Mouse (Mus musculus) MEL (cell line): ENCODE results near the gene Ankfn1. TPM values are rescaled to one million over a fixed set of nuclear protein-coding genes. Genes with fewer than 3 reads are reported as not detected.

Experiments
- DNase-seq: peaks from one replicate; pipeline ENCODE4 v3.0.0; 2011; ENCODE audit warnings: low read depth, low spot score
- H3K27ac ChIP-seq: 2 replicates; pipeline ENCODE4 v1.5.1; 2012; ENCODE audit warnings: low read depth, mild to moderate bottlenecking, control low read depth, low read length, moderate library complexity; ENCODE audit not compliant: control insufficient read depth
- H3K27me3 ChIP-seq, 2 experiments: fragments of 150-350 bp in 1 of 2; sonication (generic) in 1 of 2; 2 replicates each; pipeline ENCODE4 v1.6.1; 2012; ENCODE audit warnings: low read length in 2 of 2, mild to moderate bottlenecking in 2 of 2, improper control_type of control experiment in 1 of 2, moderate library complexity in 1 of 2; ENCODE audit not compliant: insufficient read depth in 2 of 2, control insufficient read depth in 1 of 2
- H3K36me3 ChIP-seq, 2 experiments: 2 replicates each; pipeline ENCODE4 v1.6.1; 2012 to 2014; ENCODE audit warnings: low read length in 2 of 2, improper control_type of control experiment in 1 of 2, inconsistent platforms in 1 of 2, mild to moderate bottlenecking in 1 of 2; ENCODE audit not compliant: insufficient read depth in 2 of 2, control insufficient read depth in 1 of 2
- H3K4me1 ChIP-seq, 2 experiments: fragments of 150-350 bp in 1 of 2; sonication (generic) in 1 of 2; 2 replicates each; pipeline ENCODE4 v1.6.1; 2012; ENCODE audit warnings: low read length in 2 of 2, improper control_type of control experiment in 1 of 2, mild to moderate bottlenecking in 1 of 2; ENCODE audit not compliant: insufficient read depth in 2 of 2, control insufficient read depth in 1 of 2
- H3K4me3 ChIP-seq, 2 experiments: fragments of 150-350 bp in 1 of 2; sonication (generic) in 1 of 2; 2 replicates each; pipeline ENCODE4 v1.5.1; 2012; ENCODE audit warnings: low read depth in 2 of 2, low read length in 2 of 2, mild to moderate bottlenecking in 2 of 2, moderate library complexity in 2 of 2, control low read depth in 1 of 2, improper control_type of control experiment in 1 of 2; ENCODE audit not compliant: control insufficient read depth in 1 of 2, insufficient read depth in 1 of 2
- H3K79me2 ChIP-seq: 2 replicates; pipeline ENCODE4 v1.6.1; 2012; ENCODE audit warnings: mild to moderate bottlenecking, low read length, moderate library complexity; ENCODE audit not compliant: control insufficient read depth, poor library complexity, insufficient read depth
- H3K9ac ChIP-seq: 2 replicates; pipeline ENCODE4 v1.6.1; 2012; ENCODE audit warnings: low read depth, mild to moderate bottlenecking, control low read depth, low read length, moderate library complexity; ENCODE audit not compliant: control insufficient read depth, poor library complexity, severe bottlenecking
- H3K9me3 ChIP-seq: fragments of 150-350 bp; sonication (generic); replicated peaks from 2 replicates; pipeline ENCODE4 v1.6.1; 2012; ENCODE audit warnings: mild to moderate bottlenecking, low read length, improper control_type of control experiment, moderate library complexity; ENCODE audit not compliant: insufficient read depth
- BHLHE40 ChIP-seq: IDR thresholded peaks from 2 replicates; pipeline ENCODE4 v1.6.1; 2012; ENCODE audit warnings: low read depth, mild to moderate bottlenecking, inconsistent platforms, low read length, improper control_type of control experiment, borderline replicate concordance
- CHD1 ChIP-seq: IDR thresholded peaks from 2 replicates; pipeline ENCODE4 v1.6.1; 2012; ENCODE audit warnings: low read depth, mild to moderate bottlenecking, inconsistent platforms, low read length, improper control_type of control experiment
- CHD2 ChIP-seq: IDR thresholded peaks from 2 replicates; pipeline ENCODE4 v1.6.1; 2011; ENCODE audit warnings: low read length, improper control_type of control experiment
- ELF1 ChIP-seq: IDR thresholded peaks from 2 replicates; pipeline ENCODE4 v1.6.1; 2014; ENCODE audit warnings: low read depth, mild to moderate bottlenecking, inconsistent platforms, low read length, improper control_type of control experiment, moderate library complexity
- EP300 ChIP-seq, 2 experiments: IDR thresholded peaks; 2 replicates each; pipeline ENCODE4 v1.6.1; 2011; ENCODE audit warnings: improper control_type of control experiment in 2 of 2, low read length in 2 of 2, low read depth in 1 of 2, mild to moderate bottlenecking in 1 of 2
- ETS1 ChIP-seq: IDR thresholded peaks from 2 replicates; pipeline ENCODE4 v1.6.1; 2012; ENCODE audit warnings: low read depth, mild to moderate bottlenecking, inconsistent platforms, low read length, improper control_type of control experiment, moderate library complexity
- HCFC1 ChIP-seq: IDR thresholded peaks from 2 replicates; pipeline ENCODE4 v1.6.1; 2012; ENCODE audit warnings: low read depth, mild to moderate bottlenecking, inconsistent platforms, low read length, improper control_type of control experiment, moderate library complexity
- KAT2A ChIP-seq: conservative IDR thresholded peaks from 2 replicates; pipeline ENCODE4 v1.6.1; 2012; ENCODE audit warnings: low read depth, low read length, improper control_type of control experiment, inconsistent platforms
- MAFK ChIP-seq: IDR thresholded peaks from 2 replicates; pipeline ENCODE4 v1.6.1; 2011; ENCODE audit warnings: low read depth, mild to moderate bottlenecking, low read length, improper control_type of control experiment, borderline replicate concordance
- MYC ChIP-seq: IDR thresholded peaks from 2 replicates; pipeline ENCODE4 v1.6.1; 2011; ENCODE audit warnings: low read depth, mild to moderate bottlenecking, low read length, improper control_type of control experiment, moderate library complexity
- NELFE ChIP-seq: IDR thresholded peaks from 2 replicates; pipeline ENCODE4 v1.6.1; 2011; ENCODE audit warnings: low read depth, low read length, improper control_type of control experiment
- NRF1 ChIP-seq: IDR thresholded peaks from 2 replicates; pipeline ENCODE4 v1.6.1; 2014; ENCODE audit warnings: low read depth, mild to moderate bottlenecking, inconsistent platforms, low read length, improper control_type of control experiment, moderate library complexity; ENCODE audit not compliant: poor library complexity, insufficient read depth, severe bottlenecking
- POLR2A ChIP-seq, 2 experiments: IDR thresholded peaks; 2 replicates each; pipeline ENCODE4 v1.6.1; 2011 to 2012; ENCODE audit warnings: low read length in 2 of 2, mild to moderate bottlenecking in 2 of 2, control low read depth in 1 of 2, improper control_type of control experiment in 1 of 2, low read depth in 1 of 2, moderate library complexity in 1 of 2; ENCODE audit not compliant: control insufficient read depth in 1 of 2, insufficient read depth in 1 of 2, poor library complexity in 1 of 2
- POLR2AphosphoS5 ChIP-seq: IDR thresholded peaks from 2 replicates; pipeline ENCODE4 v1.6.1; 2012; ENCODE audit warnings: low read depth, borderline replicate concordance, mild to moderate bottlenecking, inconsistent platforms, low read length, moderate library complexity, mixed read lengths
- RCOR1 ChIP-seq: IDR thresholded peaks from 2 replicates; pipeline ENCODE4 v1.6.1; 2012; ENCODE audit warnings: low read depth, mild to moderate bottlenecking, inconsistent platforms, low read length, improper control_type of control experiment
- SMC3 ChIP-seq: IDR thresholded peaks from 2 replicates; pipeline ENCODE4 v1.6.1; 2011; ENCODE audit warnings: low read depth, low read length, improper control_type of control experiment
- TAL1 ChIP-seq: IDR thresholded peaks from 2 replicates; pipeline ENCODE4 v1.6.1; 2012; ENCODE audit warnings: mild to moderate bottlenecking, inconsistent platforms, low read length, moderate library complexity, mixed read lengths
- TCF12 ChIP-seq: IDR thresholded peaks from 2 replicates; pipeline ENCODE4 v1.6.1; 2014; ENCODE audit warnings: low read depth, mild to moderate bottlenecking, inconsistent platforms, low read length, improper control_type of control experiment, moderate library complexity
- USF1 ChIP-seq: IDR thresholded peaks from 2 replicates; pipeline ENCODE4 v1.6.1; 2014; ENCODE audit warnings: low read depth, mild to moderate bottlenecking, inconsistent platforms, low read length, improper control_type of control experiment, moderate library complexity
- USF2 ChIP-seq, 2 experiments: IDR thresholded peaks; 2 replicates each; pipeline ENCODE4 v1.6.1; 2011 to 2012; ENCODE audit warnings: improper control_type of control experiment in 2 of 2, low read length in 2 of 2, borderline replicate concordance in 1 of 2, inconsistent platforms in 1 of 2, low read depth in 1 of 2, mild to moderate bottlenecking in 1 of 2; ENCODE audit not compliant: insufficient read depth in 1 of 2
- ZNF384 ChIP-seq: IDR thresholded peaks from 2 replicates; pipeline ENCODE4 v1.6.1; 2012; ENCODE audit warnings: low read depth, mild to moderate bottlenecking, inconsistent platforms, low read length, improper control_type of control experiment
- polyA plus RNA-seq, 2 experiments: library from polyadenylated mRNA; stranded (reverse) in 1 of 2; unstranded in 1 of 2; fragments of >175 nt in 1 of 2; fragments of >200 nt in 1 of 2; gene quantifications; 2 replicates each; pipeline versions ENCODE4 v1.2.1 to v1.2.4; 2012; ENCODE audit warnings: low replicate concordance in 2 of 2, low read depth in 1 of 2; ENCODE audit not compliant: insufficient read length in 2 of 2, insufficient read depth in 1 of 2, missing spikeins in 1 of 2
- total RNA-seq: library from RNA; depleted of rRNA; stranded (reverse); fragments of 300-350 nt; gene quantifications from 2 replicates; pipeline ENCODE4 v1.2.3, GENCODE M21; 2012

Ankfn1 gene
- total and polyA plus RNA-seq, 3 experiments = not detected

DNA sequence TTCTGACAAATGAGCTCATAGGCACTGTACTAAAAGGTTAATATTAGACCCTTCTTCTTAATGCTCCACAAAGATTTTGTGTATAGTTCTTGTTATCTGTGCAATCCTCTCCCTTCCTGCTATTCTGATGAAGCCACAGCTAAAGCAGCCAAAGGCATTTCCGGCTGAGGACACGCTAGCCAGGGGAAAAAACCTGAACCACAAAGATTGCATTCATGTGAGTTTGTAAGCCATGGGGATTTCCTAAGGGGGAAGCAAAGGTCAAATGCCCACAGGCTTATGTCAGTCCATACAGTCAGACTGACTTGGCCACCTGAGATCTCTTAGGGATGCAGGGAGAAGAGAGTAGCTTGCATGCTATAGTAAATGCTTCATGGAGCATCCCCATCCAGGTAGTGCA is 146.1 kb downstream of the Ankfn1 start:
- Histone ChIP-seq H3K4me1 (no peaks in the 10 kb centered on the region), H3K27me3 (no peaks in the 10 kb centered on the region), H3K9ac (no peak overlapping the region), H3K79me2 (no peaks in the 10 kb centered on the region), H3K36me3 (no peaks in the 10 kb centered on the region), H3K9me3 (no peaks in the 10 kb centered on the region), H3K27ac (no peak overlapping the region), H3K4me3 (no peak overlapping the region)
- TF ChIP-seq ELF1 (no peak), POLR2A (IDR thresholded peaks at IDR 0.05; ENCODE audit: control insufficient read depth in 1 of 2, insufficient read depth in 1 of 2, low read depth in 1 of 2, low read length in 2 of 2, poor library complexity in 1 of 2) (no peak), NRF1 (no peak), TCF12 (no peak), SMC3 (no peak), POLR2AphosphoS5 (no peak), CHD1 (no peak), RCOR1 (no peak), USF1 (no peak), TAL1 (no peak), BHLHE40 (no peak), CHD2 (no peak), HCFC1 (no peak), KAT2A (no peak), NELFE (no peak)
- no peak for DNase-seq

DNA sequence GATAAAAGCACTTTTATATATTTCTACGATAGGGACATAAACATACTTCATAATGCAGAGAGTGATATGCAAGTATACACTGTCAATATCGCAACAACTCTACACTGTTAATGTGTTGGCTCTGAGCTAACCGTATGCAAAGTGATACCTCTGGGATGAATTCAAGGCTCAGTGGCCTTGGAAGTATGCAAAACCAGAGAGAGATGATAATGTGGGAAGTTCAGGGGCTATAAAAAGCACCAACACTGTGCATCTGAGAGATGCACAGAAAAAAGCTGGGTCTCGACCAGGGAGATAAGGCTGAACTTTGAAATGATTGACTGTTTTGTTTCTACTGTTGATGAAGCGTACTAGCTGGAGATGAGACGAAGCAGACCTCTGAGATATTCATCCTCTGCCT is 148.9 kb downstream of the Ankfn1 start:
- Histone ChIP-seq H3K79me2 (no peaks in the 10 kb centered on the region), H3K4me3 (no peak overlapping the region), H3K9ac (no peak overlapping the region), H3K36me3 (no peaks in the 10 kb centered on the region), H3K9me3 (no peaks in the 10 kb centered on the region), H3K27me3 (no peaks in the 10 kb centered on the region), H3K4me1 (no peaks in the 10 kb centered on the region), H3K27ac (no peak overlapping the region)
- TF ChIP-seq ZNF384 = no peak
- TF ChIP-seq EP300 (IDR thresholded peaks at IDR 0.05; ENCODE audit: low read depth in 1 of 2, low read length in 2 of 2) = no peak
- TF ChIP-seq ETS1 = no peak
- TF ChIP-seq MAFK = no peak
- no peak for TF ChIP-seq USF1
- TF ChIP-seq USF2 (IDR thresholded peaks at IDR 0.05; ENCODE audit: borderline replicate concordance in 1 of 2, insufficient read depth in 1 of 2, low read depth in 1 of 2, low read length in 2 of 2) = no peak
- TF ChIP-seq MYC = no peak
- no peak for TF ChIP-seq TAL1
- TF ChIP-seq POLR2A (IDR thresholded peaks at IDR 0.05; ENCODE audit: control insufficient read depth in 1 of 2, insufficient read depth in 1 of 2, low read depth in 1 of 2, low read length in 2 of 2, poor library complexity in 1 of 2) = no peak
- DNase-seq = no peak
